Mouse (Mus musculus) liver, postnatal 0 days (tissue): ENCODE data around the gene Gm10251. TPM values are rescaled to one million over a fixed set of nuclear protein-coding genes. Genes with fewer than 3 reads are reported as not detected.
"Not testable (repeated sequence)": the region's sequence is repeated elsewhere in the genome, so short reads cannot be mapped to it uniquely, and the experiment has no call there.

ENCODE experiments used
- ATAC-seq: fragments of 200-750 bp; cut with Nextera tagmentation; 2 replicates; pipeline ENCODE4 v1.8.0; 2017; ENCODE audit warnings: mild to moderate bottlenecking, moderate library complexity
- DNase-seq: peaks from one replicate; pipeline ENCODE4 v3.0.0-alpha.2; 2016
- H3K27ac ChIP-seq: fragments of 300-500 bp; sonication (generic); 2 replicates; pipeline ENCODE4 v1.5.1; 2014; ENCODE audit warnings: antibody characterized with exemption, moderate library complexity, mild to moderate bottlenecking, low read depth
- H3K27me3 ChIP-seq: fragments of 300-500 bp; sonication (generic); 2 replicates; pipeline ENCODE4 v1.6.1; 2014; ENCODE audit warnings: low read length, control low read depth, mixed read lengths; ENCODE audit not compliant: insufficient read depth
- H3K36me3 ChIP-seq: fragments of 300-500 bp; sonication (generic); replicated peaks from 2 replicates; pipeline ENCODE4 v1.6.1; 2014; ENCODE audit warnings: mild to moderate bottlenecking, control low read depth, low read length, moderate library complexity, mixed read lengths; ENCODE audit not compliant: insufficient read depth
- H3K4me1 ChIP-seq: fragments of 300-500 bp; sonication (generic); 2 replicates; pipeline ENCODE4 v1.6.1; 2014; ENCODE audit warnings: antibody characterized with exemption, mild to moderate bottlenecking, control low read depth; ENCODE audit not compliant: insufficient read depth
- H3K4me2 ChIP-seq: fragments of 300-500 bp; sonication (generic); 2 replicates; pipeline ENCODE4 v1.6.1; 2014; ENCODE audit warnings: low read depth, mild to moderate bottlenecking, low read length, moderate library complexity, mixed read lengths
- H3K4me3 ChIP-seq: fragments of 300-500 bp; sonication (generic); 2 replicates; pipeline ENCODE4 v1.5.1; 2014; ENCODE audit warnings: low read depth, low read length
- H3K9ac ChIP-seq: fragments of 300-500 bp; sonication (generic); replicated peaks from 2 replicates; pipeline ENCODE4 v1.6.1; 2014; ENCODE audit warnings: mild to moderate bottlenecking, moderate library complexity
- H3K9me3 ChIP-seq: fragments of 300-500 bp; sonication (generic); 2 replicates; pipeline ENCODE4 v1.6.1; 2016; ENCODE audit warnings: mild to moderate bottlenecking, control low read depth, low read length, mixed read lengths
- WGBS: fragments of 180-500 bp; shearing (Covaris S2); extraction: QIAGEN DNeasy Blood & Tissue Kit; methylation state at CpG from one replicate; pipeline ENCODE4 v1.1.7; 2014; ENCODE audit not compliant: insufficient replicate concordance; 5-methylcytosine and 5-hydroxymethylcytosine counted together
- polyA plus RNA-seq: library from polyadenylated mRNA; unstranded; fragments of >200 nt; fragmentation: Nextera tagmentation; extraction: Ambion mirVana; gene quantifications from 2 replicates; pipeline ENCODE4 v1.2.1, GENCODE M21; 2015

Gene Gm10251
- not detected in 2 replicates for polyA plus RNA-seq

DNA sequence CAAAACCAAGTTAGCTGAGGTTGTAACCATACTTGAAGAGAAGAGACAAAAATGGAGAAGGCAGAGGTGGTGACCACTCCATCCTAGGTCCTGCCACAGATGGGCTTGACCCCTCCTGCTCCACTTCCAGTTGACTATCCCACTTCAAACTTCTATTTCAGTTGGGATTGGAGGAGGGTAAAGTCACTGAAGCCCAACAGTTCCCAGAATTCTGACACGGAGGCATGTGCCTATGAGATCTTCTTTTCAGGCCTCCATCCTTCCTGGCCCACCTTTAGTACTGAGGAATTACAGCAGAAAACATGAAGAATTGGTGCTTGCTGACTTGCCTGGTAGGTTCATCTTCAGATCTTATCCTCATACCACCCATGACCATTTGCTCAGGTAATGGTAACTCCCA, at the start of gene Gm10251:
TSS of gene Gm10251 (minus strand) at position 101 of the 400 bp plus-strand sequence.
- not testable (repeated sequence) for H3K36me3 ChIP-seq, H3K27me3 ChIP-seq, H3K9me3 ChIP-seq, H3K4me1 ChIP-seq, H3K27ac ChIP-seq, H3K4me2 ChIP-seq, H3K9ac ChIP-seq, ATAC-seq, DNase-seq, H3K4me3 ChIP-seq
- WGBS = no CpG with 5 or more reads among the region's 1 CpGs

DNA sequence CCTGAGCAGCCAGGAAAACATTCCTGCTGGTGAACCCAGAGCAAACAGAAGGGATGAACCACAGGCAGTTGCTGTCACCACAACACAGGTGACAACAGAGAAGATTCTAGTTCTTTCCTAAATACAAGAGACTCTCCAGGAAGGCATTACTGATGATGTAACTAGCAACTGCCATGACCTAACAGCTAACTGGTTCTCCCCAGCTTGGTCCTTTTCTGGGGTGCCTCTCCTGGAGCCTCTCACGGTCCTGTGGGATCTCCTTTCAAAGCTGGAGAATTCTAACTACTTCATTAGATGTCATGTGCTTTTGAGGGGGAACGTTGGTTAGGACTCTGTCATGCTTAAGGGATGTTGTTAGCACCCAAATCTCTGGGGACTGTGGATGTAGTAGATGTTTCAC, 36.2 kb upstream of the Gm10251 start, which contains the start of gene Gm8050:
TSS of gene Gm8050 (minus strand) at position 101 of the 400 bp plus-strand sequence.
- 25% methylated on average over 1 of the region's 2 CpGs for WGBS

GRCm38 (mm10) chr14:6622318-6622717, 61.7 kb downstream of the Gm10251 start, which contains the start of gene Gm3460:
Gm3460 (minus strand) TSS chr14:6622418.
- 63% methylated on average over 1 of the region's 2 CpGs for WGBS
- not testable (repeated sequence) for H3K27me3 ChIP-seq, H3K27ac ChIP-seq, H3K4me1 ChIP-seq, H3K36me3 ChIP-seq, H3K4me3 ChIP-seq, H3K4me2 ChIP-seq, H3K9ac ChIP-seq, ATAC-seq, H3K9me3 ChIP-seq, DNase-seq

More for the DNA sequence above, 36.2 kb upstream of the Gm10251 start, which contains the start of gene Gm8050:
- not testable (repeated sequence) for ATAC-seq, H3K4me2 ChIP-seq, H3K9ac ChIP-seq, H3K9me3 ChIP-seq, H3K27ac ChIP-seq, H3K27me3 ChIP-seq, DNase-seq, H3K4me1 ChIP-seq, H3K4me3 ChIP-seq, H3K36me3 ChIP-seq

DNA sequence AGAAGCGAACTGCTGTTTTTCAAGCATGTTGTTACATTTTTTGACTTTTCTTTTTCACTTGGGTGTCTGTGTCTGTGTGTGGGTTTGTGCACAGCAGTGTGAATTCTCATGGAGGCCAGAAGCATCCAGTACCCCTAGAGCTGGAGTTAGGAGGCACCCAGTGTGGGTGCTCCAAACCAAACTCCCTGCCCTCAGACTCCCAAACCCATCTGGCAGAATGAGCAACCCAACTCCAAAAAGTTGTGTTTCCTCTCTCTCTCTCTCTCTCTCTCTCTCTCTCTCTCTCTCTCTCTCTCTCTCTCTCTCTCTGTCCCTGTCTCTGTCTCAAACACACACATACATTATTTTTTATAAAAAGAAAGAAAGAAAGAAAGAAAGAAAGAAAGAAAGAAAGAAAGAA, 77.5 kb downstream of the Gm10251 start:
- H3K4me3 ChIP-seq, H3K4me2 ChIP-seq, H3K9ac ChIP-seq, H3K27me3 ChIP-seq, H3K36me3 ChIP-seq, H3K27ac ChIP-seq, H3K9me3 ChIP-seq, ATAC-seq, H3K4me1 ChIP-seq, DNase-seq: not testable (repeated sequence)
- no CpG with 5 or more reads among the region's 1 CpGs for WGBS

DNA sequence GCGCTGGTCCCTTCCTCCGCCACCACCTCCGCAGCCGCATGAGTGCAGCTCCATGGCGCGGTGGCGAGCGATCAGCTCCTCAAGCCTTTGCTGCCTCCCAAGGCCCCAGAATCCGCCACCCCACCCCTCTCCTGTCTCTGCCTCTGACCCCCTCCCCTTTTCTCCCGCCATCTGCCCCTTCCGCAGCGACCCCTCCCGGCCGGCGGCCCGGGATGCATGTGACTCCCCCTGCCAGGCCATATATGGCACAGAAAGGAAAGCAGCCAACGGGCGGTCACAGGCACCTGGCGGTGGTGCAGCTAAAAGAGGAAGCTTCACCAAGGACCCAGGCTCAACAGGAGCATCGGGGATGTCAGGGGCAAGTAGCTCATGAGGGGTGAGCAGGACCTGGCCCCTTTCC, 79.0 kb downstream of the Gm10251 start:
- WGBS = 8% methylated on average over 5 of the region's 20 CpGs
- DNase-seq = peak; percentile 12
- not testable (repeated sequence) for H3K9ac ChIP-seq, H3K9me3 ChIP-seq, H3K4me2 ChIP-seq, H3K27me3 ChIP-seq, H3K36me3 ChIP-seq, H3K4me1 ChIP-seq, H3K4me3 ChIP-seq, H3K27ac ChIP-seq, ATAC-seq

DNA sequence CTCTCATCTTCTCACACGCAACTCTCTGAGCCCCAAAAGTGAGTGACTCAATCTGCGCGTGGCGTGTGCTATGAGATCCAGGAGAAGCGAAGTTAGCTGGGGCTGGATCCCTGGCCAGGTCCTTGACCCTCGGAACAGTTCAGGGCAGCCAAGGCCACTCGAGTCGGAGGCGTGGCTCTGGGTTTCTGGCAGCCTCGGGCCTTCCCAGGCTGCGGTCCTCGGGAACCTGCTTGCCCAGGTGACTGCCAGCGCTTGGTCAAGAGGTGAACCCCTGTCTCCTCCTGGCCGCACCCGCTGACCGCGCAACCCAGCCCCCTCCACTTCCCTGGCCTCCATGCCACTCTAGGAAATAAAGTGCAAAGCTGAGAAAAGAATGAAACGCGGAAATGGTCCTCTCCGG, 79.4 kb downstream of the Gm10251 start:
- not testable (repeated sequence) for H3K36me3 ChIP-seq, H3K4me3 ChIP-seq, H3K4me2 ChIP-seq, H3K27me3 ChIP-seq, ATAC-seq, H3K27ac ChIP-seq, H3K9me3 ChIP-seq, H3K9ac ChIP-seq, H3K4me1 ChIP-seq
- DNase-seq = peak; percentile 10
- 4% methylated on average over 17 of the region's 20 CpGs for WGBS

DNA sequence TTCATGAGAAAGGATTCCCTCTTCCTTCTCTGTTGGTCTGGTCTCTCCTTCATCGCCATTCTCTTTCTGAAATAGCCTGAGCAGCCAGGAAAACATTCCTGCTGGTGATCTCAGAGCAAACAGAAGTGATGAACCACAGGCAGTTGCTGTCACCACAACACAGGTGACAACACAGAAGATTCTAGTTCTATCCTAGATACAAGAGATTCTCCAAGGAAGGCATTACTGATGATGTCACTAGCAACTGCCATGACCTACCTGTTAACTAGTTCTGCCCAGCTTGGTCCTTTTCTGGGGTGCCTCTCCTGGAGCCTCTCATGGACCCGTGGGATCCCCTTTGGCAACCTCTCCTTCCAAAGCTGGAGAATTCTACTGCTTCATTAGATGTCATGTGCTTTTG, 93.5 kb downstream of the Gm10251 start, which contains the start of gene Gm3629:
TSS of gene Gm3629 (minus strand) at position 101 of the 400 bp plus-strand sequence.
- not testable (repeated sequence) for H3K4me3 ChIP-seq, H3K9me3 ChIP-seq, H3K9ac ChIP-seq, H3K4me2 ChIP-seq, DNase-seq, H3K4me1 ChIP-seq, H3K27ac ChIP-seq, H3K27me3 ChIP-seq, ATAC-seq, H3K36me3 ChIP-seq
- WGBS = 50% methylated on average over 1 of the region's 2 CpGs

Other genes with a start within 250 kb of the Gm10251 start
- gene Gm3594, start 239.6 kb downstream of the Gm10251 start, polyA plus RNA-seq = not detected in 2 replicates
- gene Gm8356, start 146.9 kb downstream of the Gm10251 start, polyA plus RNA-seq = not detected in 2 replicates
- not detected in 2 replicates for gene Gm3629, start 93.6 kb downstream of the Gm10251 start, polyA plus RNA-seq
- not detected in 2 replicates for gene Gm3460, start 61.8 kb downstream of the Gm10251 start, polyA plus RNA-seq
- not detected in 2 replicates for gene Gm8050, start 36.1 kb upstream of the Gm10251 start, polyA plus RNA-seq
- 0.08 TPM in 1 of 2 replicates, not detected in the other for gene Gm3636, start 58.2 kb upstream of the Gm10251 start, polyA plus RNA-seq
- gene Gm8362, start 90.2 kb upstream of the Gm10251 start, polyA plus RNA-seq = not detected in 2 replicates
- not detected in 2 replicates for gene Gm3642, start 156.1 kb upstream of the Gm10251 start, polyA plus RNA-seq
- gene Gm3667, start 205.8 kb upstream of the Gm10251 start, polyA plus RNA-seq = not detected in 2 replicates